Mouse (Mus musculus) neural tube, embryonic 13.5 days (tissue): ENCODE data around the gene Rbfox1. TPM values are rescaled to one million over a fixed set of nuclear protein-coding genes. Genes with fewer than 3 reads are reported as not detected.
A peak's percentile ranks its signal among the peaks of the same experiment; 100 is the strongest.

Experiments used
- ATAC-seq: fragments of 200-750 bp; cut with Nextera tagmentation; 2 replicates; pipeline ENCODE4 v1.8.0; 2017; ENCODE audit warnings: low read depth, mild to moderate bottlenecking, moderate TSS enrichment, moderate library complexity
- H3K27ac ChIP-seq: fragments of 300-500 bp; sonication (generic); replicated peaks from 2 replicates; pipeline ENCODE4 v1.5.1; 2015; ENCODE audit warnings: moderate library complexity, mild to moderate bottlenecking, inconsistent platforms
- H3K27me3 ChIP-seq: fragments of 300-500 bp; sonication (generic); 2 replicates; pipeline ENCODE4 v1.6.1; 2015; ENCODE audit warnings: mild to moderate bottlenecking, inconsistent platforms
- H3K36me3 ChIP-seq: fragments of 300-500 bp; sonication (generic); 2 replicates; pipeline ENCODE4 v1.6.1; 2015; ENCODE audit warnings: mild to moderate bottlenecking, inconsistent platforms
- H3K4me1 ChIP-seq: fragments of 300-500 bp; sonication (generic); replicated peaks from 2 replicates; pipeline ENCODE4 v1.6.1; 2015; ENCODE audit warnings: inconsistent platforms
- H3K4me2 ChIP-seq: fragments of 300-500 bp; sonication (generic); 2 replicates; pipeline ENCODE4 v1.6.1; 2015; ENCODE audit warnings: inconsistent platforms, mild to moderate bottlenecking, moderate library complexity
- H3K4me3 ChIP-seq: fragments of 300-500 bp; sonication (generic); 2 replicates; pipeline ENCODE4 v1.5.1; 2015; ENCODE audit warnings: mild to moderate bottlenecking, inconsistent platforms
- H3K9ac ChIP-seq: fragments of 300-500 bp; sonication (generic); 2 replicates; pipeline ENCODE4 v1.6.1; 2015; ENCODE audit warnings: moderate library complexity, mild to moderate bottlenecking, inconsistent platforms
- H3K9me3 ChIP-seq: fragments of 300-500 bp; sonication (generic); 2 replicates; pipeline ENCODE4 v1.6.1; 2016; ENCODE audit warnings: inconsistent platforms
- WGBS: fragments of 180-500 bp; shearing (Covaris S2); methylation state at CpG from one replicate; pipeline ENCODE4 v1.1.7; 2015; 5-methylcytosine and 5-hydroxymethylcytosine counted together
- polyA plus RNA-seq: library from polyadenylated mRNA; unstranded; fragments of >200 nt; fragmentation: Nextera tagmentation; extraction: Ambion mirVana; gene quantifications from 2 replicates; pipeline ENCODE4 v1.2.1, GENCODE M21; 2015

Rbfox1 gene
- polyA plus RNA-seq, 1 experiment from 2014 or later: 229 TPM

GRCm38 (mm10) chr16:7097071-7097470 lies 1211.9 kb downstream of the Rbfox1 start:
- no peak overlapping the region for H3K4me3 ChIP-seq
- no peaks in the 10 kb centered on the region for H3K9me3 ChIP-seq
- H3K4me2 ChIP-seq: no peak overlapping the region
- H3K27me3 ChIP-seq: no peaks in the 10 kb centered on the region
- H3K9ac ChIP-seq: no peak overlapping the region
- no peak overlapping the region for H3K27ac ChIP-seq
- H3K4me1 ChIP-seq: no peaks in the 10 kb centered on the region
- H3K36me3 ChIP-seq: 0 out of 2 replicates have a peak, but pooled peaks cover 4% of the 10 kb centered on the region
- no peak for ATAC-seq
- 67% methylated on average over 2 of the region's 2 CpGs for WGBS

- Histone ChIP-seq H3K9me3 (no peaks in the 10 kb centered on the region), H3K27me3 (no peaks in the 10 kb centered on the region), H3K27ac (no peak overlapping the region), H3K36me3 (0 out of 2 replicates have a peak, but pooled peaks cover 4% of the 10 kb centered on the region), H3K4me1 (no peaks in the 10 kb centered on the region), H3K9ac (no peak overlapping the region), H3K4me2 (no peak overlapping the region), H3K4me3 (no peak overlapping the region)
- 89% methylated on average over 8 of the region's 8 CpGs for WGBS
- ATAC-seq: no peak
Observed at GRCm38 (mm10) chr16:7097951-7098710, 1213.0 kb downstream of the Rbfox1 start.

GRCm38 (mm10) chr16:7099506-7100300 lies 1214.5 kb downstream of the Rbfox1 start:
- Histone ChIP-seq H3K4me2 (no peak overlapping the region), H3K9me3 (no peaks in the 10 kb centered on the region), H3K27me3 (no peaks in the 10 kb centered on the region), H3K27ac (peak overlapping the region; percentile 38), H3K9ac (no peak overlapping the region), H3K36me3 (0 out of 2 replicates have a peak, but pooled peaks cover 4% of the 10 kb centered on the region), H3K4me3 (no peak overlapping the region), H3K4me1 (0 out of 2 replicates have a peak, but pooled peaks cover 3% of the 10 kb centered on the region)
- ATAC-seq: no peak
- 81% methylated on average over 11 of the region's 11 CpGs for WGBS

GRCm38 (mm10) chr16:7102486-7102885 lies 1217.3 kb downstream of the Rbfox1 start:
- Histone ChIP-seq H3K9me3 (no peaks in the 10 kb centered on the region), H3K27me3 (no peaks in the 10 kb centered on the region), H3K9ac (no peak overlapping the region), H3K4me3 (no peak overlapping the region), H3K4me1 (peaks cover 13% of the 10 kb centered on the region; the same call in 1 of the 2 replicates), H3K27ac (no peak overlapping the region), H3K36me3 (0 out of 2 replicates have a peak, but pooled peaks cover 4% of the 10 kb centered on the region), H3K4me2 (no peak overlapping the region)
- 83% methylated on average over 1 of the region's 1 CpGs for whole genome bisulfite sequencing
- no peak for ATAC-seq

GRCm38 (mm10) chr16:7103301-7103700 lies 1218.1 kb downstream of the Rbfox1 start:
- Histone ChIP-seq H3K4me1 (peaks cover 21% of the 10 kb centered on the region; the same call in 1 of the 2 replicates), H3K27me3 (no peaks in the 10 kb centered on the region), H3K4me3 (no peak overlapping the region), H3K4me2 (no peak overlapping the region), H3K9me3 (no peaks in the 10 kb centered on the region), H3K36me3 (0 out of 2 replicates have a peak, but pooled peaks cover 3% of the 10 kb centered on the region), H3K27ac (no peak overlapping the region; the same call in 1 of the 2 replicates), H3K9ac (no peak overlapping the region)
- WGBS: 81% methylated on average over 5 of the region's 5 CpGs
- no peak for ATAC-seq

GRCm38 (mm10) chr16:7106450-7107015 lies 1221.4 kb downstream of the Rbfox1 start:
- Histone ChIP-seq H3K4me3 (no peak overlapping the region), H3K9ac (no peak overlapping the region), H3K27me3 (no peaks in the 10 kb centered on the region), H3K4me1 (peaks cover 21% of the 10 kb centered on the region; the same call in 1 of the 2 replicates), H3K4me2 (no peak overlapping the region), H3K9me3 (no peaks in the 10 kb centered on the region), H3K27ac (no peak overlapping the region; the same call in 1 of the 2 replicates), H3K36me3 (no peaks in the 10 kb centered on the region)
- 58% methylated on average over 5 of the region's 5 CpGs for WGBS
- peak; percentile 50 for ATAC-seq

- ATAC-seq: no peak
- no peaks in the 10 kb centered on the region for H3K36me3 ChIP-seq
- no peak overlapping the region for H3K9ac ChIP-seq
- H3K27me3 ChIP-seq: no peaks in the 10 kb centered on the region
- WGBS: 88% methylated on average over 3 of the region's 3 CpGs
- peaks cover 30% of the 10 kb centered on the region for H3K4me1 ChIP-seq
- no peak overlapping the region for H3K4me3 ChIP-seq
- H3K4me2 ChIP-seq: no peak overlapping the region
- H3K9me3 ChIP-seq: no peaks in the 10 kb centered on the region
- peak overlapping the region; percentile 7; the same call in 1 of the 2 replicates for H3K27ac ChIP-seq
Observed at GRCm38 (mm10) chr16:7115945-7116344, 1230.8 kb downstream of the Rbfox1 start.

- H3K4me2 ChIP-seq: no peak overlapping the region
- H3K9me3 ChIP-seq: no peaks in the 10 kb centered on the region
- 0 out of 2 replicates have a peak overlapping the region, but pooled peaks have one; percentile 55 for H3K27ac ChIP-seq
- 91% methylated on average over 5 of the region's 5 CpGs for WGBS
- H3K9ac ChIP-seq: no peak overlapping the region
- H3K36me3 ChIP-seq: no peaks in the 10 kb centered on the region
- H3K27me3 ChIP-seq: no peaks in the 10 kb centered on the region
- ATAC-seq: no peak
- H3K4me3 ChIP-seq: no peak overlapping the region
- peaks cover 23% of the 10 kb centered on the region for H3K4me1 ChIP-seq
Observed at GRCm38 (mm10) chr16:7129591-7129990, 1244.4 kb downstream of the Rbfox1 start.

DNA sequence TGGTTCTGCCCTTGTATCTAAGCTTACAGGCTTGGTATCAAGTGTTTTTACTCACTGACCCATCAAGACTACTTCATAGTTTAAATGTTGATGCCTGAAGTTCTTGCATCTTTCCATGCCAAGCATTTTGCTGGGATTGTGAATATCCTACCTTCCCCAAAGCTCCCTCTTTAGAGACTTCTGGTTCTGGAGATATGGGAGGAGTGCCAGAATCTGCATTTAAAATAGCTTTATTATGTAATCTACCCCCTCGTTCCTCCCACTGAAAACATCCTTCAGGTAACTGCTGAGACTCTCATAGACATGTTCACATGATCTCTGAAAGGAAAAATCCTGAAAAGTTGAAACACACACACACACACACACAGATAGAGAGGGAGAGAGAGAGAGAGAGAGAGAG lies 1247.3 kb downstream of the Rbfox1 start:
- H3K4me1 ChIP-seq: peaks cover 14% of the 10 kb centered on the region; the same call in 1 of the 2 replicates
- H3K9me3 ChIP-seq: no peaks in the 10 kb centered on the region
- H3K9ac ChIP-seq: no peak overlapping the region
- H3K27me3 ChIP-seq: no peaks in the 10 kb centered on the region
- no peak overlapping the region for H3K27ac ChIP-seq
- ATAC-seq: no peak
- no peak overlapping the region for H3K4me3 ChIP-seq
- no peaks in the 10 kb centered on the region for H3K36me3 ChIP-seq
- no peak overlapping the region for H3K4me2 ChIP-seq
- WGBS: 63% methylated on average over 1 of the region's 1 CpGs

DNA sequence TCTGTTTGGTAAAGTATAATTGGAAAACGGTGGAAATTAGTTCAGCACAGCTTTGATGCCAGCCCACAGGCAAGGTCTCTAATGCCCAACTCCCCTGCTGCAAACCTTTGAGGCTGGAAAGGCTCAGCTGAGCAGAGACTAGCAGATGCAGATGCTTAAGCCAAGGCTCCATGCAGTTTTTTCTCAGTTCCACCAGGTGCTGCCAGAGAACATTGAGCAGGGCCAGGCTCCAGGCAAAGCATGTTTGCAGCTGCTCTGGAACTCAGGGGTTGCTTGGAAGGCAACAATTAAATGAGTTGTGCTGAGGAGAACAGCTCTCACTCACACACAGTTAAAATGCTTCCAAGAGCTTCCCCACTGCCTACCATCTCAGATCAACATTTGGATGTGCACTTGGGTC lies 1251.8 kb downstream of the Rbfox1 start:
- Histone ChIP-seq H3K27ac (peak overlapping the region; percentile 20), H3K36me3 (no peaks in the 10 kb centered on the region), H3K4me3 (no peak overlapping the region), H3K27me3 (no peaks in the 10 kb centered on the region), H3K9ac (no peak overlapping the region), H3K9me3 (no peaks in the 10 kb centered on the region), H3K4me1 (peaks cover 26% of the 10 kb centered on the region), H3K4me2 (no peak overlapping the region)
- no peak for ATAC-seq
- 57% methylated on average over 1 of the region's 1 CpGs for WGBS

DNA sequence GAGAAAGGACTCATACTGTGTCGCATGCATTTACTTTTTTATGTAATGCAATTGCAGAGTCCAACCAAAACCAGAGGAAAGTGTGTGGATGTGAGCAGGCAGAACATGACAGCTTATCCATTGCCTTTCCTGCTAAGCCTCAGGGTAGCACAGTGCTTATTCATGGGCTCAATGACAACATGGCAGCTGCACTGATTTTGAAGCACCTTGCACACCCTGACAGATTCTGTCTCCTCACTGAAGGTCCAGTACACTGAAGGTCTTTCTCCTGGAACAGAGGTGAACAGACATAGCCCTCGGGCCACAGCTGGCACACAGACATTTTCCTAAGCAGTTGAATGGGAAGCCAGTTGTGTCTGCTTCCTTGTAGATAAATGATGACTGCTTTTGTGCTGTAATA lies 1254.3 kb downstream of the Rbfox1 start:
- 83% methylated on average over 2 of the region's 2 CpGs for WGBS
- Histone ChIP-seq H3K27ac (0 out of 2 replicates have a peak overlapping the region, but pooled peaks have one; percentile 33), H3K9me3 (no peaks in the 10 kb centered on the region), H3K4me1 (peaks cover 26% of the 10 kb centered on the region), H3K9ac (no peak overlapping the region; the same call in 1 of the 2 replicates), H3K36me3 (no peaks in the 10 kb centered on the region), H3K27me3 (no peaks in the 10 kb centered on the region), H3K4me3 (no peak overlapping the region), H3K4me2 (no peak overlapping the region)
- ATAC-seq: no peak

DNA sequence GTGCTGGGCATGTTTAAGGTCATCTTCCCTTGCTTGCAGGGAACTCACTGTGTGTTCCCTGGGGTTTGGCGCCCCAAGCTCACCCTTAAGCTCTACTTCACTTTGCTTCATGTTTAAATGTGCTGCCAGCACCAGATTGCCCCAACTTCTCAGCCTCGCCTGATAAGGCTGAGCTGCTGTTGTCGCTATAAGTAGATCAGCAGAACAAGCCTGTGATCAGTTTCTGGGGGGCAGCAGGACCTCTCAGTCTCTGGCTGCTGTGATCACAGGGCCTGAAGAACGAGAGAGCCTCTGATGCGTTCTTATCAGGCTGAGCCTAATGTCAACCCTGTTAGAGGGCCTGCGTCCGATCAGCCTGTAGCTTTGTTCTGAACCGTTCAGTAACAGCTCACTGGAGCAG lies 1255.8 kb downstream of the Rbfox1 start:
- H3K36me3 ChIP-seq: no peaks in the 10 kb centered on the region
- H3K9ac ChIP-seq: no peak overlapping the region
- peaks cover 37% of the 10 kb centered on the region for H3K4me1 ChIP-seq
- ATAC-seq: 0 out of 2 replicates have a peak, but pooled peaks have one; percentile 24
- H3K27ac ChIP-seq: peak overlapping the region; percentile 78
- no peaks in the 10 kb centered on the region for H3K27me3 ChIP-seq
- H3K4me2 ChIP-seq: no peak overlapping the region
- H3K9me3 ChIP-seq: no peaks in the 10 kb centered on the region
- WGBS: 59% methylated on average over 8 of the region's 8 CpGs
- no peak overlapping the region for H3K4me3 ChIP-seq
